Mouse (Mus musculus) ES-Bruce4 (cell line): ENCODE measurements around the gene Abcc12. TPM values are rescaled to one million over a fixed set of nuclear protein-coding genes. Genes with fewer than 3 reads are reported as not detected.

Experiments used
- H3K27ac ChIP-seq: 2 replicates; pipeline ENCODE4 v1.5.1; 2012; ENCODE audit warnings: low read length, inconsistent platforms; ENCODE audit not compliant: insufficient read depth
- H3K27me3 ChIP-seq: 2 replicates; pipeline ENCODE4 v1.6.1; 2012; ENCODE audit warnings: mild to moderate bottlenecking, low read length, inconsistent platforms; ENCODE audit not compliant: control insufficient read depth, poor library complexity, insufficient read depth, severe bottlenecking
- H3K36me3 ChIP-seq: 2 replicates; pipeline ENCODE4 v1.6.1; 2012; ENCODE audit warnings: inconsistent platforms, mild to moderate bottlenecking, low read length, moderate library complexity; ENCODE audit not compliant: control insufficient read depth, poor library complexity, insufficient read depth, severe bottlenecking
- H3K4me1 ChIP-seq: one replicate; pipeline ENCODE4 v1.8.1; 2011; ENCODE audit warnings: low read length; ENCODE audit not compliant: control insufficient read depth, insufficient read depth
- H3K4me3 ChIP-seq: 2 replicates; pipeline ENCODE4 v1.5.1; 2011; ENCODE audit warnings: low read depth, mild to moderate bottlenecking, low read length
- H3K9ac ChIP-seq: 2 replicates; pipeline ENCODE4 v1.6.1; 2012; ENCODE audit warnings: low read depth, mild to moderate bottlenecking, inconsistent platforms; ENCODE audit not compliant: poor library complexity, severe bottlenecking
- H3K9me3 ChIP-seq: replicated peaks from 2 replicates; pipeline ENCODE4 v1.6.1; 2012; ENCODE audit warnings: mild to moderate bottlenecking, low read length, inconsistent platforms; ENCODE audit not compliant: control insufficient read depth, poor library complexity, insufficient read depth, severe bottlenecking
- CTCF ChIP-seq: IDR thresholded peaks from one replicate; pipeline ENCODE4 v1.8.1; 2011; ENCODE audit warnings: low read depth, low read length
- EP300 ChIP-seq: IDR thresholded peaks from 2 replicates; pipeline ENCODE4 v1.6.1; 2011; ENCODE audit warnings: low read depth, low read length; ENCODE audit not compliant: insufficient read depth
- POLR2A ChIP-seq: IDR thresholded peaks from one replicate; pipeline ENCODE4 v1.8.1; 2011; ENCODE audit warnings: low read length; ENCODE audit not compliant: insufficient read depth
- polyA plus RNA-seq: library from polyadenylated mRNA; stranded (reverse); fragments of >200 nt; gene quantifications from 2 replicates; pipeline ENCODE4 v1.2.4, GENCODE M21; 2011; ENCODE audit warnings: low read depth; ENCODE audit not compliant: missing spikeins, insufficient read depth, insufficient read length

The Abcc12 gene
- polyA plus RNA-seq, 1 experiment: not detected

GRCm38 (mm10) chr8:86557186-86558045 is 23.1 kb downstream of the Abcc12 start:
- Histone ChIP-seq H3K9ac (no peak overlapping the region), H3K4me3 (no peak overlapping the region), H3K4me1 (no peaks in the 10 kb centered on the region), H3K27ac (no peak overlapping the region), H3K36me3 (no peaks in the 10 kb centered on the region), H3K9me3 (no peaks in the 10 kb centered on the region), H3K27me3 (peaks cover 3% of the 10 kb centered on the region; the same call in 1 of the 2 replicates)
- TF ChIP-seq CTCF: no peak
- no peak for TF ChIP-seq POLR2A
- TF ChIP-seq EP300: no peak

DNA sequence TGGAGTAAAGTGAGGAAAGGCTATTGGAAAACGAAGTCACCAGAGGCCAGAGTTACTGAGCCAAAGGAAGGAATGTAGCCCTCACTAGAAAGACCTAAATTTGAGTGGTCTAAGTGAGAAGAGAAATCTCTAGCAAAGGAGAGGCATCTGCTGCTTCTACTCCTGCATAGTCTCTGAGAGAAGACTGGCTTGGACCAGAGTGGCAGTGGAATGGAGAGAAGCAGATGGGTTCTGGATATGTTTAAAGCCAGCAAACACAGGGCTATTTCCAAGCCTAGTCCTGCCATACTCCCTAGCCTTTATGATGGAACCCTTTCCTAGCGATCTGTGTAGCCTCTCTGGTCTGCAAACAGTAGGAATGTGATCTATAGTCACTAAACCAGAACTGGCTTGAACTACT is 24.9 kb downstream of the Abcc12 start:
- Histone ChIP-seq H3K9me3 (no peaks in the 10 kb centered on the region), H3K4me3 (no peak overlapping the region)
- TF ChIP-seq CTCF (no peak), POLR2A (no peak)

GRCm38 (mm10) chr8:86554220-86554891 is 26.1 kb downstream of the Abcc12 start:
- Histone ChIP-seq H3K4me3 (no peak overlapping the region), H3K9ac (no peak overlapping the region), H3K27me3 (peaks cover 3% of the 10 kb centered on the region; the same call in 1 of the 2 replicates), H3K9me3 (no peaks in the 10 kb centered on the region), H3K4me1 (no peaks in the 10 kb centered on the region), H3K27ac (no peak overlapping the region), H3K36me3 (no peaks in the 10 kb centered on the region)
- TF ChIP-seq EP300 (no peak), CTCF (no peak), POLR2A (no peak)

More for the DNA sequence above, 24.9 kb downstream of the Abcc12 start:
- H3K9ac ChIP-seq: no peak overlapping the region
- H3K36me3 ChIP-seq: no peaks in the 10 kb centered on the region
- H3K4me1 ChIP-seq: no peaks in the 10 kb centered on the region
- no peak overlapping the region for H3K27ac ChIP-seq
- H3K27me3 ChIP-seq: peaks cover 3% of the 10 kb centered on the region; the same call in 1 of the 2 replicates

GRCm38 (mm10) chr8:86550516-86550915 is 30.0 kb downstream of the Abcc12 start:
- Histone ChIP-seq H3K4me3 (no peak overlapping the region), H3K36me3 (no peaks in the 10 kb centered on the region), H3K9ac (no peak overlapping the region), H3K27me3 (no peaks in the 10 kb centered on the region; the same call in 1 of the 2 replicates), H3K27ac (no peak overlapping the region), H3K9me3 (no peaks in the 10 kb centered on the region), H3K4me1 (no peaks in the 10 kb centered on the region)
- TF ChIP-seq EP300: no peak
- TF ChIP-seq POLR2A: no peak
- no peak for TF ChIP-seq CTCF

DNA sequence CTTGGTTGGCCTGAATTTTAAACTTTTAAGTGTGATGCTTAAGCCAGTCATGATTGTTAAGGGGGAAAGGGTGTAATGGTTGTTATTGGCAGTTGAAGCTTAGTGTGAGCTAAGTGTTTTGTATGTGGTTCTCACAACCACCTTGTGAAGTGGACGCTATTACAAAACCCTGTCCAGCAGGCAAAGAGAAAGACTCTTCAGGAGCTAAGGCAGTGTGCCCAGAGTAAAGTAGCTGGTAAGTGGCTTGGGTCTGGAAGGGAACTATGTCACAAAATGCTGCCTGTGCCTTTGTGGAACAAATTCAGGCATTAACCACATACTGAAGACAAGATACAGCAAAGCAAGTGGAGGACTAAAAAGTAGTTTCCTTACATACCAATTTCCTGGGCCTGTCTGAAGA is 34.5 kb downstream of the Abcc12 start:
- H3K36me3 ChIP-seq: no peaks in the 10 kb centered on the region
- no peaks in the 10 kb centered on the region for H3K27me3 ChIP-seq
- H3K4me1 ChIP-seq: no peaks in the 10 kb centered on the region
- TF ChIP-seq EP300 (no peak), CTCF (no peak), POLR2A (no peak)
- H3K9ac ChIP-seq: no peak overlapping the region
- H3K4me3 ChIP-seq: no peak overlapping the region
- no peaks in the 10 kb centered on the region for H3K9me3 ChIP-seq
- H3K27ac ChIP-seq: no peak overlapping the region

GRCm38 (mm10) chr8:86540906-86541305 is 39.6 kb downstream of the Abcc12 start:
- no peak for TF ChIP-seq EP300
- no peak for TF ChIP-seq POLR2A
- TF ChIP-seq CTCF: no peak

More at GRCm38 (mm10) chr8:86540906-86541305, 39.6 kb downstream of the Abcc12 start:
- H3K9ac ChIP-seq: no peak overlapping the region
- no peaks in the 10 kb centered on the region for H3K9me3 ChIP-seq
- no peaks in the 10 kb centered on the region for H3K4me1 ChIP-seq
- no peak overlapping the region for H3K27ac ChIP-seq
- no peak overlapping the region for H3K4me3 ChIP-seq
- H3K36me3 ChIP-seq: no peaks in the 10 kb centered on the region
- no peaks in the 10 kb centered on the region for H3K27me3 ChIP-seq
